Mouse (Mus musculus) v-Abl transformed pro-B cells (cell line): Measurements from ENCODE around the gene Mtg1.

Experiments
- in situ Hi-C, 2 experiments: fragments of 400-800 bp; cut with MboI; formaldehyde crosslinking; loops; one replicate each; pipeline ENCODE4 v1.15.1; 2025; ENCODE audit not compliant: unreplicated experiment in 2 of 2

The Mtg1 gene

DNA sequence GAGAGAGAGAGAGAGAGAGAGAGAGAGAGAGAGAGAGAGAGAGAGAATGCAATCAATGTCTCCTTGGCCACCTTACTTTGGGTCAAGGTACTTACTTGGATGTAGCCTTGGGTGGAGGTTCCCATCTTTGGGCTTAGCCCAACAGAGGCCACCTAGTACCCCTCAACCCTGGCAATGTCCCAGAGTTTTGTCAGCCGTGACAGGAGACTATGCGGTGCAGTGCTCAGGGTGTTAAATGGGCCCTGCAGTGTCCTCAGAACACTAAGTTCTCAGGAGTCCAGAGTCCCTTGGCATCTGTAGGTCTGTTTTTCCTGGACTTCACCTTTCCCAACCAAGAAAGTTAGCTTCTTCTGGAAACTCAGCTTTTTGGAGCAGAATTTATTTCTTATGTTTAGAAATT is 41.8 kb downstream of the Mtg1 start:
- in situ Hi-C loops: no loop called here

DNA sequence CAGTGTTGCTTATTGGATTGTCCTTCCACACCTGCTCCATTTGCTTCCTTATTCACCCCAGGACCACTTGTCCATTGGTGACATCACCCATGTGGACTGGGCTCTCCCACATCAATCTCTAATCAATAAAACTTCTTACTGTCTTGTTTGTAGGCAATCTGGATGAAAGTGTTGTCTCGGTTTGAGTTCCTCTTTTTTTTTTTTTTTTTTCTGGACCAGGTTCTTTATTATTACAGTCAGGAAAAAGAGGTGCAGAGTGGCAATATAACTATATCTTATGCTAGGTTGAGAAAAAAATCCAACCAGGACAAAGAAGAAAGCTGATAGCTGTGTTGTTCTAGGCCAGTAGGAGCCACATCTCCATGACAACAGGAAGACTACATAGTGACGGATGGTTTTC is 43.3 kb downstream of the Mtg1 start:
- in situ Hi-C loops: no loop called here

GRCm38 (mm10) chr7:140184206-140184605 is 46.8 kb downstream of the Mtg1 start:
- in situ Hi-C loops: no loop called here

GRCm38 (mm10) chr7:140186646-140187620 is 49.6 kb downstream of the Mtg1 start:
- in situ Hi-C loops: no loop called here

GRCm38 (mm10) chr7:140187721-140188390 is 50.5 kb downstream of the Mtg1 start:
- in situ Hi-C loops: no loop called here

GRCm38 (mm10) chr7:140188391-140189328 is 51.3 kb downstream of the Mtg1 start:
- in situ Hi-C loops: no loop called here

- in situ Hi-C loops: no loop called here
Measured at GRCm38 (mm10) chr7:140190435-140190834, 53.1 kb downstream of the Mtg1 start.

DNA sequence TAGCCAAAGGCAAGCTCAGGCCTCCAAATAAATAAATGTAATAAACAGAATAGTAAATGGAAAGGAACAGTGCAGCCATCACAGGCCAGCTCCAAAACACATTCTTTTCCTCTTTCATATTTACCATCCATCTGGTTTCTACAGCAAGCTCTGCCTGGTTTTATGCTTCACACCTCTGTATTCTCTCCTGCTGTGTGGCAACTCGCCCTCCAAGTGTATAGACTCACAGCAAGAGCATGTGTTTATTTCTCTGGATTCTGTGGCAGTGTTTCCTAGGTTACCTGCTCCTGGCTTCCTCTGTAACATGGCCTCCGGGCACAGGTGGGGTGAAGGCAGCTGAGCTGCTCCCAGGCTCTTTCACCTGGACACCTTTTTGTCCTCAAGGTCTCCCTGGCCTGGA is 55.1 kb downstream of the Mtg1 start:
- in situ Hi-C loops: no loop called here

- in situ Hi-C loops: no loop called here
Measured at GRCm38 (mm10) chr7:140192851-140193250, 55.5 kb downstream of the Mtg1 start.

DNA sequence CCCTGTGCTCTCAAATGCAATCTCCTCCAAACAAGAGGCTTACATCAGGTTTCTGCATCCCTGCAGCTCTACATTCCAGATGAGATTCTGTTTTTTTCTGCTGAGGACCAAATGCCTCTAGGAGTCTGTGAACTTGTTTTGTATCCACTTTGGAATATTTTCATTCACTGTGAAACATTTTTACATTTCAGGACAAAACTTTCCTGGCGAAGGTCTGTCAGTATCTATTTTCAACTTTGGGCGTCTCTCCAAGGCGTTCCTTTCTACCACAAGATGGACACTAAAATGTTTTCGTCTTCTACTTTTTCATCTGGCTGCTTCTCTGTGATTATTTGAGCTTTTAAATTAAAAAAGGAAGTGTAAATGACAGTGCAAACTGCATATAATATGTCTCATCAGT is 56.7 kb downstream of the Mtg1 start:
- in situ Hi-C loops: no loop called here

GRCm38 (mm10) chr7:140196002-140196401 is 58.6 kb downstream of the Mtg1 start:
- in situ Hi-C loops: no loop called here
